Mouse (Mus musculus) midbrain, embryonic 11.5 days (tissue): Measurements from ENCODE around the gene Pdzd2. TPM values are rescaled to one million over a fixed set of nuclear protein-coding genes. Genes with fewer than 3 reads are reported as not detected.
"Not testable (repeated sequence)": the region's sequence is repeated elsewhere in the genome, so short reads cannot be mapped to it uniquely, and the experiment has no call there.

Source experiments
- ATAC-seq: fragments of 200-750 bp; cut with Nextera tagmentation; 2 replicates; pipeline ENCODE4 v1.8.0; 2017; ENCODE audit warnings: moderate TSS enrichment, moderate library complexity; ENCODE audit not compliant: low FRiP score
- DNase-seq: peaks from one replicate; pipeline ENCODE4 v3.0.0; 2015; ENCODE audit warnings: low spot score; ENCODE audit errors: missing footprints
- H3K27ac ChIP-seq: fragments of 300-500 bp; sonication (generic); 2 replicates; pipeline ENCODE4 v1.5.1; 2014; ENCODE audit warnings: low read depth, low read length
- H3K27me3 ChIP-seq: fragments of 300-500 bp; sonication (generic); 2 replicates; pipeline ENCODE4 v1.6.1; 2014; ENCODE audit warnings: mild to moderate bottlenecking, low read length, moderate library complexity, mixed read lengths; ENCODE audit not compliant: control insufficient read depth, insufficient read depth
- H3K36me3 ChIP-seq: fragments of 300-500 bp; sonication (generic); 2 replicates; pipeline ENCODE4 v1.6.1; 2014; ENCODE audit warnings: mild to moderate bottlenecking, low read length, moderate library complexity, mixed read lengths; ENCODE audit not compliant: control insufficient read depth, insufficient read depth
- H3K4me1 ChIP-seq: fragments of 300-500 bp; sonication (generic); 2 replicates; pipeline ENCODE4 v1.6.1; 2014; ENCODE audit warnings: low read length; ENCODE audit not compliant: control insufficient read depth, insufficient read depth
- H3K4me2 ChIP-seq: fragments of 300-500 bp; sonication (generic); 2 replicates; pipeline ENCODE4 v1.6.1; 2014; ENCODE audit warnings: mild to moderate bottlenecking, moderate library complexity
- H3K4me3 ChIP-seq: fragments of 300-500 bp; sonication (generic); 2 replicates; pipeline ENCODE4 v1.5.1; 2014; ENCODE audit warnings: low read depth, low read length
- H3K9ac ChIP-seq: fragments of 300-500 bp; sonication (generic); 2 replicates; pipeline ENCODE4 v1.6.1; 2014; ENCODE audit warnings: low read length
- H3K9me3 ChIP-seq: fragments of 300-500 bp; sonication (generic); 2 replicates; pipeline ENCODE4 v1.6.1; 2016; ENCODE audit warnings: low read length; ENCODE audit not compliant: control insufficient read depth
- WGBS: fragments of 180-500 bp; shearing (Covaris S2); extraction: QIAGEN DNeasy Blood & Tissue Kit; methylation state at CpG from one replicate; pipeline ENCODE4 v1.1.7; 2014; 5-methylcytosine and 5-hydroxymethylcytosine counted together
- polyA plus RNA-seq: library from polyadenylated mRNA; unstranded; fragments of >200 nt; fragmentation: Nextera tagmentation; extraction: Ambion mirVana; gene quantifications from 2 replicates; pipeline ENCODE4 v1.2.1, GENCODE M21; 2014

Gene Pdzd2
- polyA plus RNA-seq, 1 experiment from 2014 or later: 5.2 TPM

- H3K4me3 ChIP-seq: no peak overlapping the region
- WGBS: 78% methylated on average over 14 of the region's 14 CpGs
- ATAC-seq: no peak
- H3K9me3 ChIP-seq: no peaks in the 10 kb centered on the region
- H3K9ac ChIP-seq: no peak overlapping the region
- no peak overlapping the region for H3K4me2 ChIP-seq
- DNase-seq: no peak
- H3K27ac ChIP-seq: no peak overlapping the region
- H3K36me3 ChIP-seq: no peaks in the 10 kb centered on the region
- H3K27me3 ChIP-seq: no peaks in the 10 kb centered on the region
- peaks cover 11% of the 10 kb centered on the region for H3K4me1 ChIP-seq
These were observed 366.2 kb downstream of the Pdzd2 start for GRCm38 (mm10) chr15:12373496-12373895.

- 6% methylated on average over 8 of the region's 8 CpGs for WGBS
- H3K9ac ChIP-seq: no peak overlapping the region
- H3K27me3 ChIP-seq: no peaks in the 10 kb centered on the region
- ATAC-seq (peak; percentile 41), DNase-seq (peak; percentile 96)
- H3K4me2 ChIP-seq: no peak overlapping the region
- H3K4me1 ChIP-seq: peaks cover 12% of the 10 kb centered on the region
- H3K27ac ChIP-seq: no peak overlapping the region
- H3K4me3 ChIP-seq: no peak overlapping the region
- H3K36me3 ChIP-seq: no peaks in the 10 kb centered on the region
- no peaks in the 10 kb centered on the region for H3K9me3 ChIP-seq
These were observed 368.5 kb downstream of the Pdzd2 start for GRCm38 (mm10) chr15:12371183-12371582.

GRCm38 (mm10) chr15:12370096-12370495 is 369.6 kb downstream of the Pdzd2 start:
- Histone ChIP-seq H3K9ac (no peak overlapping the region), H3K36me3 (no peaks in the 10 kb centered on the region), H3K4me3 (no peak overlapping the region), H3K4me1 (peaks cover 13% of the 10 kb centered on the region; the same call in 1 of the 2 replicates), H3K9me3 (no peaks in the 10 kb centered on the region), H3K27ac (no peak overlapping the region), H3K4me2 (no peak overlapping the region), H3K27me3 (no peaks in the 10 kb centered on the region)
- ATAC-seq (no peak), DNase-seq (no peak)
- 91% methylated on average over 3 of the region's 3 CpGs for WGBS

- H3K9me3 ChIP-seq: no peaks in the 10 kb centered on the region
- H3K27me3 ChIP-seq: no peaks in the 10 kb centered on the region
- ATAC-seq (no peak), DNase-seq (peak; percentile 75)
- 83% methylated on average over 4 of the region's 4 CpGs for WGBS
- H3K4me1 ChIP-seq: peaks cover 13% of the 10 kb centered on the region; the same call in 1 of the 2 replicates
- H3K4me3 ChIP-seq: no peak overlapping the region
- no peak overlapping the region for H3K9ac ChIP-seq
- H3K36me3 ChIP-seq: no peaks in the 10 kb centered on the region
- no peak overlapping the region for H3K27ac ChIP-seq
- H3K4me2 ChIP-seq: no peak overlapping the region
These were observed 370.9 kb downstream of the Pdzd2 start for GRCm38 (mm10) chr15:12368850-12369249.

- H3K9ac ChIP-seq: no peak overlapping the region
- H3K27ac ChIP-seq: no peak overlapping the region
- H3K4me2 ChIP-seq: no peak overlapping the region
- no peak overlapping the region for H3K4me3 ChIP-seq
- H3K9me3 ChIP-seq: no peaks in the 10 kb centered on the region
- peaks cover 13% of the 10 kb centered on the region; the same call in 1 of the 2 replicates for H3K4me1 ChIP-seq
- peak; percentile 79 for DNase-seq
- H3K27me3 ChIP-seq: no peaks in the 10 kb centered on the region
- ATAC-seq: no peak
- 80% methylated on average over 11 of the region's 11 CpGs for WGBS
- H3K36me3 ChIP-seq: no peaks in the 10 kb centered on the region
These were observed 371.4 kb downstream of the Pdzd2 start for GRCm38 (mm10) chr15:12368357-12368756.

- Histone ChIP-seq H3K4me2 (no peak overlapping the region), H3K27ac (no peak overlapping the region), H3K9me3 (no peaks in the 10 kb centered on the region), H3K27me3 (no peaks in the 10 kb centered on the region), H3K4me1 (peaks cover 13% of the 10 kb centered on the region; the same call in 1 of the 2 replicates), H3K4me3 (no peak overlapping the region), H3K36me3 (no peaks in the 10 kb centered on the region), H3K9ac (no peak overlapping the region)
- WGBS: 61% methylated on average over 13 of the region's 13 CpGs
- DNase-seq (peak; percentile 78), ATAC-seq (no peak)
These were observed 372.2 kb downstream of the Pdzd2 start for GRCm38 (mm10) chr15:12367306-12368080.

- ATAC-seq, H3K4me2 ChIP-seq, H3K4me3 ChIP-seq, H3K9ac ChIP-seq, H3K36me3 ChIP-seq, H3K27ac ChIP-seq, H3K27me3 ChIP-seq, H3K9me3 ChIP-seq: not testable (repeated sequence)
- DNase-seq: peak; percentile 76
- peaks cover 13% of the 10 kb centered on the region; the same call in 1 of the 2 replicates for H3K4me1 ChIP-seq
- WGBS: 93% methylated on average over 11 of the region's 11 CpGs
These were observed 373.0 kb downstream of the Pdzd2 start for GRCm38 (mm10) chr15:12366580-12367305.

GRCm38 (mm10) chr15:12366072-12366469 is 373.7 kb downstream of the Pdzd2 start:
- Histone ChIP-seq H3K27ac (no peak overlapping the region), H3K4me1 (peaks cover 13% of the 10 kb centered on the region; the same call in 1 of the 2 replicates), H3K9me3 (no peaks in the 10 kb centered on the region), H3K36me3 (no peaks in the 10 kb centered on the region), H3K4me2 (no peak overlapping the region), H3K27me3 (no peaks in the 10 kb centered on the region), H3K9ac (no peak overlapping the region), H3K4me3 (no peak overlapping the region)
- WGBS: 22% methylated on average over 3 of the region's 3 CpGs
- DNase-seq (peak; percentile 92), ATAC-seq (peak; percentile 81)
